Mouse (Mus musculus) olfactory bulb, adult 2 months (tissue): ENCODE measurements around the gene Ccr1.

Experiments
- CTCF ChIP-seq: fragments of 200-500 bp; IDR thresholded peaks from 2 replicates; pipeline ENCODE4 v1.5.1; 2012; ENCODE audit warnings: low read depth, mild to moderate bottlenecking, low read length, moderate library complexity; ENCODE audit not compliant: insufficient read depth
- POLR2A ChIP-seq: fragments of 200-500 bp; IDR thresholded peaks from 2 replicates; pipeline ENCODE4 v1.6.1; 2012; ENCODE audit warnings: mild to moderate bottlenecking, low read depth, low read length, moderate library complexity; ENCODE audit not compliant: insufficient read depth

DNA sequence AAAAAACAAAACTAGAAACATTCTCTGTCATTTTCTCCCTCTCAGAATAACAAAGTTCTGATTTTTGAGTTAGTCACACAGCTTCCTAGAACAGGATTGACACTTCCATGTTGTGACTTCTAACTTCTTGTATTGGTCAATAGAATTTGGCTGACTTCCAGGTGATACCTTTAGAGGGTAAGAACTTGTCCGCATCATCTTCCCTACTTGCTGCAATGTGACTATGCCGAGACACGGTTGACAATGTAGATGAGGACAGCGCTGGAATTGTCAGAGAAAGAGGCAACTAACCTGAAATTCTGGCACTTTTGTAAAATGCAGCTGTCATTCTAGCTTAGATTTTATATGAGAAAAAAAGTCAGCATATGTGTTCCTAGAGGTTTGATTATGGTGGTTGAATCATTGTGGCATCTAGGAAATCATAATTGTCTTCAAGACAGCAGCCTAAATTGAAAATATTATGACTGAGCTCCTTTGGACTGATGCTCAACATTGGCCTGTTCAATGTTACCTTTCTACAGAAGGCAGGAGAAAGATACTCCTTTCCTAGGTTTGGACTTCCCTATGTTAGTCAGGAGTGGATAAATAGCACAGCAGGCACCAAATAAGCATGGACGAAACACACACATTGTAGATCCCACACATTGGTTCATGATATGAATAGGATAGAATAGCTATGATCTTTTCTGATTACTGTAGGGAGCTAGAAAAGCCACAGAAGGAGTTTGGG is 34.6 kb downstream of the Ccr1 start:
- TF ChIP-seq POLR2A: no peak
- TF ChIP-seq CTCF: no peak
